Mouse (Mus musculus) forebrain, postnatal 0 days (tissue): ENCODE data around the gene Daam2. TPM values are rescaled to one million over a fixed set of nuclear protein-coding genes. Genes with fewer than 3 reads are reported as not detected.
A peak's percentile ranks its signal among the peaks of the same experiment; 100 is the strongest.
"Not testable (repeated sequence)": the region's sequence is repeated elsewhere in the genome, so short reads cannot be mapped to it uniquely, and the experiment has no call there.

Source experiments
- ATAC-seq: fragments of 200-750 bp; cut with Nextera tagmentation; 2 replicates; pipeline ENCODE4 v1.8.0; 2017; ENCODE audit warnings: mild to moderate bottlenecking, moderate library complexity
- DNase-seq: peaks from one replicate; pipeline ENCODE4 v3.0.0-alpha.2; 2015
- H3K27ac ChIP-seq: fragments of 300-500 bp; sonication (generic); 2 replicates; pipeline ENCODE4 v1.5.1; 2014; ENCODE audit warnings: low read depth, mild to moderate bottlenecking, antibody characterized with exemption, low read length, moderate library complexity, mixed read lengths
- H3K27me3 ChIP-seq: fragments of 300-500 bp; sonication (generic); 2 replicates; pipeline ENCODE4 v1.6.1; 2014; ENCODE audit warnings: mild to moderate bottlenecking, low read length, mixed read lengths; ENCODE audit not compliant: insufficient read depth
- H3K36me3 ChIP-seq: fragments of 300-500 bp; sonication (generic); 2 replicates; pipeline ENCODE4 v1.6.1; 2014; ENCODE audit warnings: mild to moderate bottlenecking, moderate library complexity; ENCODE audit not compliant: insufficient read depth
- H3K4me1 ChIP-seq: fragments of 300-500 bp; sonication (generic); 2 replicates; pipeline ENCODE4 v1.6.1; 2014; ENCODE audit warnings: antibody characterized with exemption; ENCODE audit not compliant: insufficient read depth
- H3K4me2 ChIP-seq: fragments of 300-500 bp; sonication (generic); 2 replicates; pipeline ENCODE4 v1.6.1; 2014; ENCODE audit warnings: low read depth, mild to moderate bottlenecking, moderate library complexity
- H3K4me3 ChIP-seq: fragments of 300-500 bp; sonication (generic); 2 replicates; pipeline ENCODE4 v1.5.1; 2014; ENCODE audit warnings: low read depth, low read length, mixed read lengths
- H3K9ac ChIP-seq: fragments of 300-500 bp; sonication (generic); 2 replicates; pipeline ENCODE4 v1.6.1; 2014; ENCODE audit warnings: mild to moderate bottlenecking
- H3K9me3 ChIP-seq: fragments of 300-500 bp; sonication (generic); 2 replicates; pipeline ENCODE4 v1.6.1; 2016; ENCODE audit warnings: low read length
- CTCF ChIP-seq: sonication (generic); IDR thresholded peaks from 2 replicates; pipeline ENCODE4 v1.5.1; 2016; ENCODE audit warnings: antibody characterized with exemption, control low read depth, low read depth
- WGBS: fragments of 180-500 bp; shearing (Covaris S2); extraction: QIAGEN DNeasy Blood & Tissue Kit; methylation state at CpG from one replicate; pipeline ENCODE4 v1.1.7; 2014; 5-methylcytosine and 5-hydroxymethylcytosine counted together
- polyA plus RNA-seq: library from polyadenylated mRNA; unstranded; fragments of >200 nt; fragmentation: Nextera tagmentation; extraction: Ambion mirVana; gene quantifications from 2 replicates; pipeline ENCODE4 v1.2.1, GENCODE M21; 2015
- total RNA-seq: library from RNA; depleted of rRNA; stranded (reverse); fragments of >200 nt; gene quantifications from 2 replicates; pipeline ENCODE4 v1.2.3, GENCODE M21; 2014

Gene Daam2
- total and polyA plus RNA-seq, 2 experiments from 2014 or later, result 1.8 to 10.3 TPM

GRCm38 (mm10) chr17:49448570-49449229 lies 115.4 kb downstream of the Daam2 start:
- Histone ChIP-seq H3K9ac (no peak overlapping the region), H3K4me2 (no peak overlapping the region), H3K27ac (no peak overlapping the region), H3K36me3 (peaks cover 4% of the 10 kb centered on the region; the same call in 1 of the 2 replicates), H3K4me3 (no peak overlapping the region), H3K9me3 (no peaks in the 10 kb centered on the region), H3K27me3 (no peaks in the 10 kb centered on the region), H3K4me1 (0 out of 2 replicates have a peak, but pooled peaks cover 2% of the 10 kb centered on the region)
- ATAC-seq (peak; percentile 50; the same call in 1 of the 2 replicates), DNase-seq (peak; percentile 50)
- 63% methylated on average over 8 of the region's 9 CpGs for WGBS
- no peak for TF ChIP-seq CTCF

DNA sequence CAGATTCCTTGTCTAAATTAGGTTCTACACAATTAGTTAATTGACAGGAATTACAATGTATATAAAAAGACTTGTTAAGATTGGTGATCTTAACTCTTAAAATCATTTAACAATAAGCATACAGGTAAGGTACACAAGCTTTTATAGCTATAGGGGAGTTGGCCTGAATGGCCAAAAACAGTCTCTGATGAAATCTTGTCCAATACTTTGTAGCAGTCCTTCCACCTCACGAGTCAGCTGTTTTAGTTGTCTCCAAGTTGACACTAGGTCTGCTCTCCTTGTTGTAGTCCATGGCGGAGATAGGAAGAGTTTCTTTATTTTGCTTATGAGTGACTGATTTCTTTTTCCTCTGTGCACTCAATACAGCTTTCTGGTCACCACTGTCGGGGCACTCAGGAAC lies 121.3 kb downstream of the Daam2 start:
- H3K9ac ChIP-seq, ATAC-seq, H3K36me3 ChIP-seq, H3K4me3 ChIP-seq, H3K27me3 ChIP-seq, H3K9me3 ChIP-seq, H3K4me2 ChIP-seq, DNase-seq, H3K27ac ChIP-seq, H3K4me1 ChIP-seq: not testable (repeated sequence)
- 74% methylated on average over 3 of the region's 3 CpGs for WGBS

GRCm38 (mm10) chr17:49440331-49441130 lies 123.6 kb downstream of the Daam2 start:
- H3K9ac ChIP-seq, result no peak overlapping the region
- H3K9me3 ChIP-seq, result no peaks in the 10 kb centered on the region
- DNase-seq (no peak), ATAC-seq (no peak)
- H3K27me3 ChIP-seq, result no peaks in the 10 kb centered on the region
- no peak for TF ChIP-seq CTCF
- H3K4me2 ChIP-seq, result no peak overlapping the region
- WGBS, result 90% methylated on average over 14 of the region's 14 CpGs
- H3K4me3 ChIP-seq, result no peak overlapping the region
- no peaks in the 10 kb centered on the region for H3K4me1 ChIP-seq
- no peak overlapping the region for H3K27ac ChIP-seq
- peaks cover 8% of the 10 kb centered on the region for H3K36me3 ChIP-seq

DNA sequence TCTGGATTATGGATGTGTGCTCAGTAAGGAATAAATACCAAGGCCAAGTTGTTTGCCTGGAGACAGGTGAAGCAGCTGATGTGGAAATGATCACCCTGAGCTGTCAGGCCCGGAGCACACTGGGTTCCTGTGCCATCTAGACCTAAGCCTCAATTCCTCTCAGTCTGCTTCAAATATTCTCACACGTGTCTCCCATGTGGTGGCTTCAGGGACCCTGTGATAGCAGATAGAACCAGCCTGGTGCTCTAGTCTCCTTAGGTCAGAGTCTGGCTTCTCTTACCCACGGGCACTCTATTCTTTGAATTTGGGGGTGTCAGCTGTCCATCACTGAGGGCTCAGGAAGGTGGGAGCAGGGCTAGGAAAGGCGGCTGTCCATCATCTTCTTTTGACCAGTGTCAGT lies 124.4 kb downstream of the Daam2 start:
- ATAC-seq, result no peak
- no peak overlapping the region for H3K9ac ChIP-seq
- TF ChIP-seq CTCF, result no peak
- H3K27me3 ChIP-seq, result no peaks in the 10 kb centered on the region
- H3K4me1 ChIP-seq, result no peaks in the 10 kb centered on the region
- WGBS, result 89% methylated on average over 4 of the region's 4 CpGs
- H3K4me2 ChIP-seq, result no peak overlapping the region
- H3K36me3 ChIP-seq, result peaks cover 17% of the 10 kb centered on the region
- DNase-seq, result no peak
- H3K9me3 ChIP-seq, result no peaks in the 10 kb centered on the region
- no peak overlapping the region for H3K4me3 ChIP-seq
- no peak overlapping the region for H3K27ac ChIP-seq

GRCm38 (mm10) chr17:49438822-49439574 lies 125.1 kb downstream of the Daam2 start:
- Histone ChIP-seq H3K4me3 (no peak overlapping the region), H3K4me1 (no peaks in the 10 kb centered on the region), H3K9ac (no peak overlapping the region), H3K4me2 (no peak overlapping the region), H3K27me3 (no peaks in the 10 kb centered on the region), H3K9me3 (no peaks in the 10 kb centered on the region), H3K27ac (no peak overlapping the region), H3K36me3 (peaks cover 20% of the 10 kb centered on the region)
- TF ChIP-seq CTCF, result no peak
- ATAC-seq (no peak), DNase-seq (no peak)
- 91% methylated on average over 12 of the region's 12 CpGs for WGBS

DNA sequence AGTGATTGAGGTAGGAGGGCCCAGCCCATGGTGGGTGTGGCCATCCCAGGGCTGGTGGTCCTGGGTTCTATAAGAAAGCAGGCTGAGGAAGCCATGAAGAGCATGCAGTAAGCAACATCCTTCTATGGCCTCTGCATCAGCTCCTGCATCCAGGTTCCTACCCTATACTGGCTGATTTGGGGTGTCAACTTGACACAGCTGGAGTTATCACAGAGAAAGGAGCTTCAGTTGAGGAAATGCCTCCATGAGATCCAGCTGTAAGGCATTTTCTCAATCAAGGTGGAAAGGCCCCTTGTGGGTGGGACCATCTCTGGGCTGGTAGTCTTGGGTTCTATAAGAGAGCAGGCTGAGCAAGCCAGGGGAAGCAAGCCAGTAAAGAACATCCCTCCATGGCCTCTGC lies 126.8 kb downstream of the Daam2 start:
- DNase-seq, ATAC-seq: not testable (repeated sequence)

DNA sequence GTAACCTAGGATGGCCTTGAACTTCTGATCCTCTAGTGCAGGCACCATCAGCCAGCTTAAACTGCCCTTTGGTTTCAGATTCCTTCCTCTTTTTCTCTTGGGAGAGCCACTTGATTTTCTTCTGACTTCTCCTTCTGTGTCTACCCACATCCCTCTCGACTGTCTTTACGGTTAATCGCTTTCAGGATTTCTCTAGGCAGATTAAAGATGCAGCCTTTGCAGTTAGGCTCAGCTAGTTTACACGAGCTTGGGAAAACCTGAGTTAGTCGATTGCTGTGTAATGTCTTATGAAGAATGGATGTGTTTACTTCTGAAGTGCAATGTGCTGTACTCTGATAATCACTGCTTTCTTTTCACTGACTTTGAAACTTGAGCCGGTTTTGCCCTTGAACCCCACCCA lies 127.5 kb downstream of the Daam2 start:
- 85% methylated on average over 6 of the region's 6 CpGs for WGBS

More for the DNA sequence above, 126.8 kb downstream of the Daam2 start:
- H3K27me3 ChIP-seq, H3K9me3 ChIP-seq, H3K4me3 ChIP-seq, H3K4me2 ChIP-seq, H3K4me1 ChIP-seq, H3K27ac ChIP-seq, H3K9ac ChIP-seq: not testable (repeated sequence)
- peaks cover 20% of the 10 kb centered on the region for H3K36me3 ChIP-seq

More for the DNA sequence above, 127.5 kb downstream of the Daam2 start:
- H3K4me1 ChIP-seq, result no peaks in the 10 kb centered on the region
- no peaks in the 10 kb centered on the region for H3K9me3 ChIP-seq
- no peak overlapping the region for H3K27ac ChIP-seq
- no peak for TF ChIP-seq CTCF
- no peak overlapping the region for H3K4me2 ChIP-seq
- ATAC-seq (no peak), DNase-seq (no peak)
- H3K9ac ChIP-seq, result no peak overlapping the region
- no peak overlapping the region for H3K4me3 ChIP-seq
- no peaks in the 10 kb centered on the region for H3K27me3 ChIP-seq
- H3K36me3 ChIP-seq, result peaks cover 20% of the 10 kb centered on the region
